Mouse (Mus musculus): ENCODE measurements at regions not wholly inside any gene's neighbourhood (a gene's known extent, or its start where the extent isn't known, plus 50 kb on each side); places are given as distances from the start of the nearest gene placed in this dataset.

GRCm38 (mm10) chr3:35273546-35273945, 480.4 kb upstream of the Atp11b start:
- Histone ChIP-seq H3K27me3 (ENCODE audit: control insufficient read depth, insufficient read depth, low read length) (no peaks in the 10 kb centered on the region), H3K27ac (ENCODE audit: control insufficient read depth, insufficient read depth, low read length) (no peak overlapping the region), H3K4me1 (replicated peaks; ENCODE audit: control insufficient read depth, insufficient read depth, low read length) (no peaks in the 10 kb centered on the region), H3K4me3 (ENCODE audit: control insufficient read depth, insufficient read depth, low read length) (no peak overlapping the region), H3K36me3 (ENCODE audit: control insufficient read depth, insufficient read depth, low read length) (no peaks in the 10 kb centered on the region)
- no peak for DNase-seq
- no peak for TF ChIP-seq POLR2A (IDR thresholded peaks at IDR 0.05; ENCODE audit: control insufficient read depth, extremely low read depth, insufficient read depth, low read length, poor library complexity)
- no peak for TF ChIP-seq CTCF (IDR thresholded peaks at IDR 0.05; ENCODE audit: borderline replicate concordance, control insufficient read depth, extremely low read depth, insufficient read depth, low read length, poor library complexity)
- 60% methylated on average over 5 of the region's 5 CpGs for WGBS

DNA sequence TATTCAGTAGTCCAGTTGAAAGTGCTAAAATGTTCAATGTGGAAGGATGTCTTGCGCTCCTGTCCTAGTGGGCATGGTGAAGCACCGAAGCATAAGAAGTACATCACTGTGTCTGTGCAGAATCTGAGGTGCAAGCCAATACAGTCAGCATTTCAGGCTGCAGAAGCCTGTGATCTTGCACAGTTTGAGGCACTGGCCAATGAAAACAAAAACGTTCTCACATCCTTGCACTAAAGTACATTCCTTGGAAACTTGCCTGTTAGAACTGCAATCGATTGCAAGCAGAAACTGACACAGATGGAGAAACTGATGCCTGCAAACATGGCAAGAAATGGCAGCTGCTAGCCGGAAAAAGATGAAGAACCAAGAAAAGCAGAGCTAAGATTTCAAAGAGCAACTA, 472.9 kb upstream of the Atp11b start:
- no peak for TF ChIP-seq CTCF (IDR thresholded peaks at IDR 0.05; ENCODE audit: borderline replicate concordance, control insufficient read depth, extremely low read depth, insufficient read depth, low read length, poor library complexity)
- no peak for TF ChIP-seq POLR2A (IDR thresholded peaks at IDR 0.05; ENCODE audit: control insufficient read depth, extremely low read depth, insufficient read depth, low read length, poor library complexity)
- 84% methylated on average over 5 of the region's 5 CpGs for WGBS

GRCm38 (mm10) chr3:35282106-35282505, 471.8 kb upstream of the Atp11b start:
- Histone ChIP-seq H3K27me3 (ENCODE audit: control insufficient read depth, insufficient read depth, low read length) (no peaks in the 10 kb centered on the region), H3K27ac (ENCODE audit: control insufficient read depth, insufficient read depth, low read length) (no peak overlapping the region), H3K36me3 (ENCODE audit: control insufficient read depth, insufficient read depth, low read length) (no peaks in the 10 kb centered on the region), H3K4me1 (replicated peaks; ENCODE audit: control insufficient read depth, insufficient read depth, low read length) (no peaks in the 10 kb centered on the region), H3K4me3 (ENCODE audit: control insufficient read depth, insufficient read depth, low read length) (no peak overlapping the region)
- WGBS: 89% methylated on average over 2 of the region's 2 CpGs
- DNase-seq: no peak
- no peak for TF ChIP-seq CTCF (IDR thresholded peaks at IDR 0.05; ENCODE audit: borderline replicate concordance, control insufficient read depth, extremely low read depth, insufficient read depth, low read length, poor library complexity)
- no peak for TF ChIP-seq POLR2A (IDR thresholded peaks at IDR 0.05; ENCODE audit: control insufficient read depth, extremely low read depth, insufficient read depth, low read length, poor library complexity)

More for the DNA sequence above, 472.9 kb upstream of the Atp11b start:
- Histone ChIP-seq H3K4me1 (replicated peaks; ENCODE audit: control insufficient read depth, insufficient read depth, low read length) (no peaks in the 10 kb centered on the region), H3K4me3 (ENCODE audit: control insufficient read depth, insufficient read depth, low read length) (no peak overlapping the region), H3K36me3 (ENCODE audit: control insufficient read depth, insufficient read depth, low read length) (no peaks in the 10 kb centered on the region), H3K27ac (ENCODE audit: control insufficient read depth, insufficient read depth, low read length) (no peak overlapping the region), H3K27me3 (ENCODE audit: control insufficient read depth, insufficient read depth, low read length) (no peaks in the 10 kb centered on the region)
- no peak for DNase-seq

GRCm38 (mm10) chr3:35294771-35295170, 459.1 kb upstream of the Atp11b start:
- Histone ChIP-seq H3K36me3 (ENCODE audit: control insufficient read depth, insufficient read depth, low read length) (no peaks in the 10 kb centered on the region), H3K4me1 (replicated peaks; ENCODE audit: control insufficient read depth, insufficient read depth, low read length) (no peaks in the 10 kb centered on the region), H3K27me3 (ENCODE audit: control insufficient read depth, insufficient read depth, low read length) (no peaks in the 10 kb centered on the region), H3K27ac (ENCODE audit: control insufficient read depth, insufficient read depth, low read length) (no peak overlapping the region), H3K4me3 (ENCODE audit: control insufficient read depth, insufficient read depth, low read length) (no peak overlapping the region)
- TF ChIP-seq POLR2A (IDR thresholded peaks at IDR 0.05; ENCODE audit: control insufficient read depth, extremely low read depth, insufficient read depth, low read length, poor library complexity): no peak
- TF ChIP-seq CTCF (IDR thresholded peaks at IDR 0.05; ENCODE audit: borderline replicate concordance, control insufficient read depth, extremely low read depth, insufficient read depth, low read length, poor library complexity): no peak
- WGBS: 88% methylated on average over 1 of the region's 1 CpGs
- DNase-seq: no peak

GRCm38 (mm10) chr3:35295746-35296145, 458.2 kb upstream of the Atp11b start:
- 88% methylated on average over 4 of the region's 4 CpGs for WGBS

DNA sequence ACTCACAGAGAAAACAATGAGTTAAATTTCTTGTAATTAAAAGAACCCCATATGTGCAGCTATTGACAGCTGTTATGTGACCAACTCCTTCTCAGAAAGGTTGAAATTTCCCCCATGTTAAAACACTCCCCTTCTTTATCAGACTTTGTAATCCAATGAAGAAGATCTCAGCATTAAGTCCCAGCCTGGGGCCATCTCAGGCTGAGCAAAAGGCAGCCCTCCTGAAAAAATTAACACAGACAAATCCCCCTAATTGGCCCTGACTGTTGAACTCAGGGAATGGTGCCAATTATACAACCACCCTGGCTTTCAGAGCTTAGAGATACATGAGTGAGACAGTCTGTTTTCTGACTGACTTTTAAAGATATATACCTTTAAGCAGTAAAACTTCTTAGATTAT, 454.9 kb upstream of the Atp11b start:
- no peaks in the 10 kb centered on the region for H3K36me3 ChIP-seq (ENCODE audit: control insufficient read depth, insufficient read depth, low read length)
- no peak overlapping the region for H3K27ac ChIP-seq (ENCODE audit: control insufficient read depth, insufficient read depth, low read length)
- TF ChIP-seq CTCF (IDR thresholded peaks at IDR 0.05; ENCODE audit: borderline replicate concordance, control insufficient read depth, extremely low read depth, insufficient read depth, low read length, poor library complexity) (no peak), POLR2A (IDR thresholded peaks at IDR 0.05; ENCODE audit: control insufficient read depth, extremely low read depth, insufficient read depth, low read length, poor library complexity) (no peak)
- DNase-seq: no peak
- no peaks in the 10 kb centered on the region for H3K4me1 ChIP-seq (replicated peaks; ENCODE audit: control insufficient read depth, insufficient read depth, low read length)
- no peak overlapping the region for H3K4me3 ChIP-seq (ENCODE audit: control insufficient read depth, insufficient read depth, low read length)
- H3K27me3 ChIP-seq (ENCODE audit: control insufficient read depth, insufficient read depth, low read length): no peaks in the 10 kb centered on the region

More at GRCm38 (mm10) chr3:35295746-35296145, 458.2 kb upstream of the Atp11b start:
- no peak for TF ChIP-seq CTCF (IDR thresholded peaks at IDR 0.05; ENCODE audit: borderline replicate concordance, control insufficient read depth, extremely low read depth, insufficient read depth, low read length, poor library complexity)
- no peak for TF ChIP-seq POLR2A (IDR thresholded peaks at IDR 0.05; ENCODE audit: control insufficient read depth, extremely low read depth, insufficient read depth, low read length, poor library complexity)
- no peak for DNase-seq
- Histone ChIP-seq H3K4me3 (ENCODE audit: control insufficient read depth, insufficient read depth, low read length) (no peak overlapping the region), H3K27ac (ENCODE audit: control insufficient read depth, insufficient read depth, low read length) (no peak overlapping the region), H3K36me3 (ENCODE audit: control insufficient read depth, insufficient read depth, low read length) (no peaks in the 10 kb centered on the region), H3K4me1 (replicated peaks; ENCODE audit: control insufficient read depth, insufficient read depth, low read length) (no peaks in the 10 kb centered on the region), H3K27me3 (ENCODE audit: control insufficient read depth, insufficient read depth, low read length) (no peaks in the 10 kb centered on the region)

- Histone ChIP-seq H3K36me3 (ENCODE audit: control insufficient read depth, insufficient read depth, low read length) (no peaks in the 10 kb centered on the region), H3K4me1 (replicated peaks; ENCODE audit: control insufficient read depth, insufficient read depth, low read length) (peaks cover 15% of the 10 kb centered on the region), H3K27me3 (ENCODE audit: control insufficient read depth, insufficient read depth, low read length) (no peaks in the 10 kb centered on the region), H3K27ac (ENCODE audit: control insufficient read depth, insufficient read depth, low read length) (no peak overlapping the region), H3K4me3 (ENCODE audit: control insufficient read depth, insufficient read depth, low read length) (no peak overlapping the region)
- DNase-seq: no peak
- WGBS: 35% methylated on average over 4 of the region's 4 CpGs
- TF ChIP-seq POLR2A (IDR thresholded peaks at IDR 0.05; ENCODE audit: control insufficient read depth, extremely low read depth, insufficient read depth, low read length, poor library complexity) (no peak), CTCF (IDR thresholded peaks at IDR 0.05; ENCODE audit: borderline replicate concordance, control insufficient read depth, extremely low read depth, insufficient read depth, low read length, poor library complexity) (no peak)
Measured at GRCm38 (mm10) chr3:35306013-35306412, 447.9 kb upstream of the Atp11b start.
